Mouse (Mus musculus) heart, adult 2 months (tissue): ENCODE measurements around the gene Olfr266. TPM values are rescaled to one million over a fixed set of nuclear protein-coding genes. Genes with fewer than 3 reads are reported as not detected.

Source experiments
- DNase-seq, 2 experiments: peaks; one replicate each; pipeline ENCODE4 v3.0.0; 2021
- H3K27ac ChIP-seq: fragments of 200-600 bp; 2 replicates; pipeline ENCODE4 v1.8.1; 2022
- H3K27me3 ChIP-seq: fragments of 200-500 bp; 2 replicates; pipeline ENCODE4 v1.6.1; 2012; ENCODE audit warnings: mild to moderate bottlenecking, low read length, inconsistent platforms, mixed read lengths; ENCODE audit not compliant: control insufficient read depth, insufficient read depth
- H3K36me3 ChIP-seq: fragments of 200-500 bp; 2 replicates; pipeline ENCODE4 v1.6.1; 2012; ENCODE audit warnings: low read length, inconsistent platforms; ENCODE audit not compliant: control insufficient read depth, insufficient read depth
- H3K4me1 ChIP-seq: fragments of 200-500 bp; 2 replicates; pipeline ENCODE4 v1.6.1; 2011; ENCODE audit warnings: low read length; ENCODE audit not compliant: control insufficient read depth, insufficient read depth
- H3K4me3 ChIP-seq: fragments of 200-600 bp; 2 replicates; pipeline ENCODE4 v1.8.1; 2022
- H3K79me2 ChIP-seq: fragments of 200-500 bp; replicated peaks from 2 replicates; pipeline ENCODE4 v1.6.1; 2012; ENCODE audit warnings: mild to moderate bottlenecking, inconsistent platforms, low read length, moderate library complexity, mixed read lengths; ENCODE audit not compliant: control insufficient read depth, insufficient read depth
- H3K9ac ChIP-seq: fragments of 200-500 bp; 2 replicates; pipeline ENCODE4 v1.6.1; 2012; ENCODE audit warnings: low read depth, mild to moderate bottlenecking, control low read depth, inconsistent platforms, low read length, mixed read lengths
- CTCF ChIP-seq: fragments of 200-600 bp; IDR thresholded peaks from 2 replicates; pipeline ENCODE4 v1.8.1; 2022; ENCODE audit warnings: antibody characterized with exemption, mild to moderate bottlenecking, moderate library complexity
- EP300 ChIP-seq: fragments of 200-500 bp; IDR thresholded peaks from 2 replicates; pipeline ENCODE4 v1.6.1; 2011; ENCODE audit warnings: low read depth, low read length, control low read depth; ENCODE audit not compliant: insufficient read depth
- POLR2A ChIP-seq: fragments of 200-500 bp; IDR thresholded peaks from 2 replicates; pipeline ENCODE4 v1.6.1; 2011; ENCODE audit warnings: mild to moderate bottlenecking, low read depth, low read length, control low read depth; ENCODE audit not compliant: insufficient read depth
- WGBS: fragments of 180-500 bp; shearing (Covaris S2); methylation state at CpG from one replicate; pipeline ENCODE4 v1.1.7; 2018; 5-methylcytosine and 5-hydroxymethylcytosine counted together
- intact Hi-C: fragments of 180-260 bp; cut with DNase I; formaldehyde crosslinking; loops from one replicate; pipeline ENCODE4 v1.15.1; 2025
- polyA plus RNA-seq: library from polyadenylated mRNA; depleted of rRNA; stranded (reverse); fragments of >200 nt; gene quantifications from 2 replicates; pipeline ENCODE4 v1.2.3, GENCODE M21; 2012; rRNA removed
- total RNA-seq, 2 experiments: library from RNA; stranded (reverse); gene quantifications; 2 replicates each; pipeline ENCODE4 v1.2.3; 2021

Gene Olfr266
- total and polyA plus RNA-seq, 3 experiments, result not detected

- Histone ChIP-seq H3K36me3 (no peaks in the 10 kb centered on the region), H3K27ac (no peak overlapping the region), H3K9ac (no peak overlapping the region), H3K79me2 (no peaks in the 10 kb centered on the region), H3K27me3 (no peaks in the 10 kb centered on the region), H3K4me3 (no peak overlapping the region), H3K4me1 (no peaks in the 10 kb centered on the region)
- no peak for DNase-seq
- intact Hi-C loops, result no loop called here
- TF ChIP-seq EP300, result no peak
- no peak for TF ChIP-seq POLR2A
- TF ChIP-seq CTCF, result no peak
These were observed 28.0 kb downstream of the Olfr266 start for GRCm38 (mm10) chr3:106798079-106798478.

GRCm38 (mm10) chr3:106789930-106790329 is 36.2 kb downstream of the Olfr266 start, which contains the start of gene Cd53:
Gene Cd53, minus strand, starts transcription at chr3:106790149.
- H3K36me3 ChIP-seq, result no peaks in the 10 kb centered on the region
- 41% methylated on average over 2 of the region's 2 CpGs for WGBS
- no peaks in the 10 kb centered on the region for H3K27me3 ChIP-seq
- intact Hi-C loops, result no loop called here
- H3K27ac ChIP-seq, result peak within 1 kb of the TSS; percentile 4; the same call in 1 of the 2 replicates
- H3K4me1 ChIP-seq, result no peaks in the 10 kb centered on the region
- H3K9ac ChIP-seq, result no peak within 1 kb of the TSS
- TF ChIP-seq CTCF (no peak), EP300 (no peak), POLR2A (no peak)
- no peaks in the 10 kb centered on the region for H3K79me2 ChIP-seq
- peak in 1 of 2 experiments; percentile 26 for DNase-seq
- no peak within 1 kb of the TSS for H3K4me3 ChIP-seq

- DNase-seq, result no peak
- no peaks in the 10 kb centered on the region for H3K27me3 ChIP-seq
- H3K36me3 ChIP-seq, result no peaks in the 10 kb centered on the region
- WGBS, result 27% methylated on average over 2 of the region's 2 CpGs
- TF ChIP-seq POLR2A (no peak), EP300 (no peak), CTCF (no peak)
- H3K27ac ChIP-seq, result no peak overlapping the region
- no peak overlapping the region for H3K9ac ChIP-seq
- no peaks in the 10 kb centered on the region for H3K4me1 ChIP-seq
- H3K79me2 ChIP-seq, result no peaks in the 10 kb centered on the region
- intact Hi-C loops, result no loop called here
- H3K4me3 ChIP-seq, result peak overlapping the region; percentile 13; the same call in 1 of the 2 replicates
These were observed 37.6 kb downstream of the Olfr266 start for GRCm38 (mm10) chr3:106788440-106788887.

- no peak overlapping the region for H3K4me3 ChIP-seq
- no peaks in the 10 kb centered on the region for H3K79me2 ChIP-seq
- DNase-seq, result no peak
- H3K36me3 ChIP-seq, result no peaks in the 10 kb centered on the region
- no peaks in the 10 kb centered on the region for H3K27me3 ChIP-seq
- H3K9ac ChIP-seq, result no peak overlapping the region
- H3K4me1 ChIP-seq, result no peaks in the 10 kb centered on the region
- TF ChIP-seq CTCF, result no peak
- TF ChIP-seq POLR2A, result no peak
- no peak for TF ChIP-seq EP300
- no peak overlapping the region for H3K27ac ChIP-seq
- intact Hi-C loops, result no loop called here
These were observed 38.1 kb downstream of the Olfr266 start for GRCm38 (mm10) chr3:106787972-106788371.

- TF ChIP-seq POLR2A (no peak), CTCF (no peak), EP300 (no peak)
- no peaks in the 10 kb centered on the region for H3K4me1 ChIP-seq
- no peak overlapping the region for H3K27ac ChIP-seq
- no peak for DNase-seq
- WGBS, result 59% methylated on average over 3 of the region's 3 CpGs
- intact Hi-C loops, result no loop called here
- H3K27me3 ChIP-seq, result no peaks in the 10 kb centered on the region
- H3K9ac ChIP-seq, result no peak overlapping the region
- no peak overlapping the region for H3K4me3 ChIP-seq
- H3K36me3 ChIP-seq, result no peaks in the 10 kb centered on the region
- no peaks in the 10 kb centered on the region for H3K79me2 ChIP-seq
These were observed 41.0 kb downstream of the Olfr266 start for GRCm38 (mm10) chr3:106785130-106785529.

GRCm38 (mm10) chr3:106771834-106772233 is 54.3 kb downstream of the Olfr266 start:
- DNase-seq, result no peak
- Histone ChIP-seq H3K27me3 (no peaks in the 10 kb centered on the region), H3K4me1 (no peaks in the 10 kb centered on the region), H3K36me3 (no peaks in the 10 kb centered on the region), H3K27ac (no peak overlapping the region), H3K9ac (no peak overlapping the region), H3K4me3 (no peak overlapping the region), H3K79me2 (no peaks in the 10 kb centered on the region)
- 81% methylated on average over 1 of the region's 1 CpGs for WGBS
- intact Hi-C loops, result no loop called here
- no peak for TF ChIP-seq EP300
- no peak for TF ChIP-seq CTCF
- no peak for TF ChIP-seq POLR2A

Other genes with a start within 250 kb of the Olfr266 start
- gene Lrif1, start 141.3 kb downstream of the Olfr266 start, total RNA-seq, result 10 to 100 TPM in 1 of 2 experiments, 1 to 10 TPM in 1; 9.7 to 12.2 TPM
- 2.6 and 3.1 TPM in 2 replicates for gene Lrif1, start 141.3 kb downstream of the Olfr266 start, polyA plus RNA-seq
- gene Cd53, start 36.1 kb downstream of the Olfr266 start, total RNA-seq, result 1 to 10 TPM; 6.1 to 6.8 TPM
- 6.9 and 7.4 TPM in 2 replicates for gene Cd53, start 36.1 kb downstream of the Olfr266 start, polyA plus RNA-seq
- gene Kcna3, start 209.9 kb upstream of the Olfr266 start, total RNA-seq, result under 1 TPM; 0.23 to 0.84 TPM
- 0.32 and 1.1 TPM in 2 replicates for gene Kcna3, start 209.9 kb upstream of the Olfr266 start, polyA plus RNA-seq